Mouse (Mus musculus) forebrain, embryonic 11.5 days (tissue): Measurements from ENCODE around the gene Hist1h4f. TPM values are rescaled to one million over a fixed set of nuclear protein-coding genes. Genes with fewer than 3 reads are reported as not detected.
A peak's percentile ranks its signal among the peaks of the same experiment; 100 is the strongest.
"Not testable (repeated sequence)": the region's sequence is repeated elsewhere in the genome, so short reads cannot be mapped to it uniquely, and the experiment has no call there.

Source experiments
- ATAC-seq: fragments of 200-750 bp; cut with Nextera tagmentation; replicated peaks from 2 replicates; pipeline ENCODE4 v1.8.0; 2017; ENCODE audit warnings: moderate TSS enrichment; ENCODE audit not compliant: low FRiP score
- DNase-seq: peaks from one replicate; pipeline ENCODE4 v3.0.0-alpha.2; 2017; ENCODE audit warnings: low spot score
- H3K27ac ChIP-seq: fragments of 300-500 bp; sonication (generic); 2 replicates; pipeline ENCODE4 v1.5.1; 2014; ENCODE audit warnings: low read depth, low read length
- H3K27me3 ChIP-seq: fragments of 300-500 bp; sonication (generic); 2 replicates; pipeline ENCODE4 v1.6.1; 2014; ENCODE audit warnings: mild to moderate bottlenecking, low read length, mixed read lengths; ENCODE audit not compliant: control insufficient read depth, insufficient read depth
- H3K36me3 ChIP-seq: fragments of 300-500 bp; sonication (generic); 2 replicates; pipeline ENCODE4 v1.6.1; 2014; ENCODE audit warnings: mild to moderate bottlenecking, low read length, moderate library complexity, mixed read lengths; ENCODE audit not compliant: control insufficient read depth, insufficient read depth
- H3K4me1 ChIP-seq: fragments of 300-500 bp; sonication (generic); replicated peaks from 2 replicates; pipeline ENCODE4 v1.6.1; 2014; ENCODE audit warnings: low read length, mixed read lengths; ENCODE audit not compliant: control insufficient read depth, insufficient read depth
- H3K4me2 ChIP-seq: fragments of 300-500 bp; sonication (generic); 2 replicates; pipeline ENCODE4 v1.6.1; 2014; ENCODE audit warnings: low read depth, mild to moderate bottlenecking, low read length, moderate library complexity, mixed read lengths; ENCODE audit not compliant: severe bottlenecking
- H3K4me3 ChIP-seq: fragments of 300-500 bp; sonication (generic); 2 replicates; pipeline ENCODE4 v1.5.1; 2014; ENCODE audit warnings: low read depth, low read length
- H3K9ac ChIP-seq: fragments of 300-500 bp; sonication (generic); 2 replicates; pipeline ENCODE4 v1.6.1; 2014; ENCODE audit warnings: low read length
- H3K9me3 ChIP-seq: fragments of 300-500 bp; sonication (generic); 2 replicates; pipeline ENCODE4 v1.6.1; 2016; ENCODE audit warnings: low read length, mixed read lengths; ENCODE audit not compliant: control insufficient read depth
- WGBS: fragments of 180-500 bp; shearing (Covaris S2); extraction: QIAGEN DNeasy Blood & Tissue Kit; methylation state at CpG from one replicate; pipeline ENCODE4 v1.1.7; 2014; 5-methylcytosine and 5-hydroxymethylcytosine counted together
- polyA plus RNA-seq: library from polyadenylated mRNA; unstranded; fragments of >200 nt; fragmentation: Nextera tagmentation; extraction: Ambion mirVana; gene quantifications from 2 replicates; pipeline ENCODE4 v1.2.1, GENCODE M21; 2014

Hist1h4f gene
- polyA plus RNA-seq, 1 experiment from 2014 or later: 1.2 TPM

DNA sequence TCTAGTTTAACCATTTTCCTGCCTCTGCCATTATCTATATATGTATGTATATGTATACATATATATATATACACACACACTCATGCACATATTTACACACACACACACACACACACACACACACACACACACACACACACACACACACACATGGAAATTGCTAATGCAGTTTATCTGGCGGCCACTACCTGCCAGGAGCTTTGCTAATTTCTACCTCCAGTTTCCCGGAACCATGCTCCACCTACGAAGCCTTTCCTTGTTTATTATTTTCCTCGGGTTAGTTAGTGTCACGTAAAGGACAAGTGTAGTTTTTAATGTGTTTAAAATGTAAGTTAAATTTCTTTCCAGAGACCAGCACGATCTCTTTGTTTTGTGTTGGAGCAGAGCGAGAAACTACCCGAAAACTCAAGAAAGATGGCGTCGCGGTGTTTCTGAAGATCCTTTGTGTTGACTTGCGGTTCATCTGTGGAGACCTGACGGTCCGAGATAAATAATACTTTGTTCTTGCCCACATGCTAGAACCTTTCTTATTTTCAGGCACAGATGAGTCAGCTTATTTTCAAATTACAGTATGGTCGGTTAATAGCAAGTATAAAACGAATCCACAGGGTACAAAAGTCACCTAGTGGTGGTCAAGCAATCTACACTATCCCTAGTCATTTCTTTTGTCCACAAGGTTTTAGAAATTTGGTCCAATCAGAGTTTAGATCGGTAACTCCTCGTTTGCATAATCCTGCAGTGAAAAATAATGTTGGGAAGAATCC is 11.4 kb upstream of the Hist1h4f start:
- Histone ChIP-seq H3K27me3 (no peaks in the 10 kb centered on the region), H3K4me3 (peak overlapping the region; percentile 19), H3K27ac (peak overlapping the region; percentile 96), H3K4me1 (no peaks in the 10 kb centered on the region), H3K4me2 (peak overlapping the region; percentile 62), H3K36me3 (no peaks in the 10 kb centered on the region), H3K9ac (peak overlapping the region; percentile 70), H3K9me3 (no peaks in the 10 kb centered on the region)
- no peak for DNase-seq
- WGBS: 5% methylated on average over 18 of the region's 18 CpGs
- ATAC-seq: peak; percentile 56

- H3K4me3 ChIP-seq: peak within 1 kb of the TSS; percentile 19
- H3K36me3 ChIP-seq, H3K27me3 ChIP-seq, H3K9me3 ChIP-seq, H3K4me1 ChIP-seq: not testable (repeated sequence)
- under 1% methylated on average over 48 of the region's 67 CpGs for WGBS
- DNase-seq: peak; percentile 97
- H3K4me2 ChIP-seq: peak within 1 kb of the TSS; percentile 62
- peak; percentile 98 for ATAC-seq
- peak within 1 kb of the TSS; percentile 96 for H3K27ac ChIP-seq
- H3K9ac ChIP-seq: peak within 1 kb of the TSS; percentile 70
These were observed 10.6 kb upstream of the Hist1h4f start, which contains the start of gene Hist1h3e for GRCm38 (mm10) chr13:23561883-23562659. Gene Hist1h3e (minus strand): TSS chr13:23562369.

GRCm38 (mm10) chr13:23561531-23561882 is 10.1 kb upstream of the Hist1h4f start:
- not testable (repeated sequence) for H3K27me3 ChIP-seq, H3K36me3 ChIP-seq, H3K9me3 ChIP-seq, DNase-seq, ATAC-seq, H3K4me1 ChIP-seq
- peak overlapping the region; percentile 96 for H3K27ac ChIP-seq
- H3K4me3 ChIP-seq: peak overlapping the region; percentile 19
- peak overlapping the region; percentile 36 for H3K4me2 ChIP-seq
- peak overlapping the region; percentile 43; the same call in 1 of the 2 replicates for H3K9ac ChIP-seq
- WGBS: 0% methylated on average over 2 of the region's 5 CpGs

DNA sequence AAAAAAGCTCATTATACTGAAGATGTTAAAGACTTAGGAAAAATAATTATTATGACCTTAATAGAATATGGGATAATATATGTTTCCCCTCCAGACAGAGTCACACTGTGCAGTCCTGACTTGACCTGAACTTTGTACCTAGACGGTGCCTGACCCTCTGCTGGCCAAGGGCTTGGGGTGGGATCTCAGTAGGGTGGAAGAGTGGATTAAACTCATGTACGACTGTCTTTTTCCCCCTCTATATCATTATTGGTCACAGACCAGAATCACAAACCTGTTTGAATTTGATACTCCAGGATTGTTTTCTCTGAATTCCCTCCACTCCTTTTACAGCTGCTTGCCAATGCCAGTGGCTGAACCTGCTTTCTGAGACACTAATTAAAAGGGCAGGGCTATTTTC is 9.3 kb upstream of the Hist1h4f start:
- not testable (repeated sequence) for H3K4me3 ChIP-seq, H3K4me1 ChIP-seq, ATAC-seq, H3K36me3 ChIP-seq, H3K9me3 ChIP-seq, H3K27me3 ChIP-seq
- Histone ChIP-seq H3K27ac (peak overlapping the region; percentile 41), H3K4me2 (peak overlapping the region; percentile 27; the same call in 1 of the 2 replicates), H3K9ac (0 out of 2 replicates have a peak overlapping the region, but pooled peaks have one; percentile 12)
- peak; percentile 57 for DNase-seq
- WGBS: 29% methylated on average over 2 of the region's 2 CpGs

- peak overlapping the region; percentile 33 for H3K27ac ChIP-seq
- ATAC-seq (no peak), DNase-seq (no peak)
- peak overlapping the region; percentile 29; the same call in 1 of the 2 replicates for H3K9ac ChIP-seq
- no peaks in the 10 kb centered on the region for H3K36me3 ChIP-seq
- H3K27me3 ChIP-seq: no peaks in the 10 kb centered on the region
- no peak overlapping the region for H3K4me3 ChIP-seq
- no peak overlapping the region for H3K4me2 ChIP-seq
- no peaks in the 10 kb centered on the region for H3K9me3 ChIP-seq
- peaks cover 2% of the 10 kb centered on the region; the same call in 1 of the 2 replicates for H3K4me1 ChIP-seq
- 69% methylated on average over 3 of the region's 3 CpGs for WGBS
These were observed 5.5 kb upstream of the Hist1h4f start for GRCm38 (mm10) chr13:23556906-23557305.

DNA sequence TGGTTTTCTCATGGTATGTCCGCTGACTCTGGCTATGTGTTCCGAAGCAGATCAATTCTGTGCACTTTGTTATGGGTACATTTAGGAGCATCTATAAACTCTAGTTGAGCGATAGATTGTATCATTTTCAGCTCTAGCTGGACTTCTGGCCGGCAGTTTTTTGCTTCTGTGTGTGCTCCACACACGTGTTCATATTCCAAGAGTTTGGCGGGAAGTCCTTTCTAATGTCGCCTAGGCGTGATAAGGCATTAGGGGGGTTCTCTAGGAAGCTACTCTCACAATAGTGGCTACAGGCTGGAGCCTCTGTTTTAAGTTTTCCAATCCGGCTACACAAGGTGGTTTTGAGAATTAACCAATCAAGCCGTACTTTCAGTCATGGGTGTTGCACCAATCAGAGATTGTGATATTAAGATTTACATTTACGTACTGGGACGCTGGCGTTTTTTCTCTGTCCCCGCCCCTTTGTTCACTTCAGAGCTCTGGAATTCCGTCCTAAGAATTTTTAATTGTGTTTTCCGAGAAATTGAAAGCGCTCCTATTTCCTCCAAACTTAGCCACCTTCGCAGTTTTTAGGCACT is 4.5 kb upstream of the Hist1h4f start:
- Histone ChIP-seq H3K9ac (peak overlapping the region; percentile 94), H3K4me3 (peak overlapping the region; percentile 59), H3K4me1 (peaks cover 2% of the 10 kb centered on the region; the same call in 1 of the 2 replicates), H3K27ac (peak overlapping the region; percentile 100), H3K36me3 (no peaks in the 10 kb centered on the region), H3K27me3 (no peaks in the 10 kb centered on the region), H3K9me3 (no peaks in the 10 kb centered on the region), H3K4me2 (peak overlapping the region; percentile 90)
- peak; percentile 68 for ATAC-seq
- under 1% methylated on average over 18 of the region's 18 CpGs for WGBS
- peak; percentile 82 for DNase-seq

DNA sequence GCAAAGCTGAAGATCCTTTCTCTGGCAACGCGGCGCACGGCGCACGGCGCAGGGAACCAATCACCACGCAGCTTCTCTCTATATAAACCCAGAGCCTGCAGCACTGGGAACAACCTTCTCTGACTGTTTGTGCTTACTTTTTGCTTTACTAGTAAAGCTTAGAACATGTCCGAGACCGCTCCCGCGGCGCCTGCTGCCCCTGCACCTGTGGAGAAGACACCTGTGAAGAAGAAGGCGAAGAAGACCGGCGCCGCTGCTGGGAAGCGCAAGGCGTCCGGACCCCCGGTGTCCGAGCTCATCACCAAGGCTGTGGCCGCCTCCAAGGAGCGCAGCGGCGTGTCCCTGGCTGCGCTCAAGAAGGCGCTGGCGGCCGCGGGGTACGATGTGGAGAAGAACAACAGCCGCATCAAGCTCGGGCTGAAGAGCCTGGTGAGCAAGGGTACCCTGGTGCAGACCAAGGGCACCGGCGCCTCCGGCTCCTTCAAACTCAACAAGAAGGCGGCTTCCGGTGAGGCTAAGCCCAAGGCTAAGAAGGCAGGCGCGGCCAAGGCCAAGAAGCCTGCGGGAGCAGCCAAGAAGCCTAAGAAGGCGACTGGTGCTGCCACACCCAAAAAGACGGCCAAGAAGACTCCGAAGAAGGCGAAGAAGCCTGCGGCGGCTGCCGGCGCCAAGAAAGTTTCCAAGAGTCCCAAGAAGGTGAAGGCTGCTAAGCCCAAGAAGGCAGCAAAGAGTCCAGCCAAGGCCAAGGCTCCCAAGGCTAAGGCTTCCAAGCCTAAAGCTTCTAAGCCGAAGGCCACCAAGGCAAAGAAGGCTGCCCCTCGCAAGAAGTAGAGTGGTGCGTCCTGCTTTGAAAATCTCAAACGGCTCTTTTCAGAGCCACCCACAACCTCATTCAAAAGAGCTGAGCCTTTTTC is 3.7 kb upstream of the Hist1h4f start:
- ATAC-seq: peak; percentile 89
- Histone ChIP-seq H3K4me1 (peaks cover 2% of the 10 kb centered on the region; the same call in 1 of the 2 replicates), H3K9ac (peak overlapping the region; percentile 94), H3K36me3 (no peaks in the 10 kb centered on the region), H3K4me2 (peak overlapping the region; percentile 90), H3K4me3 (peak overlapping the region; percentile 59), H3K27me3 (no peaks in the 10 kb centered on the region), H3K27ac (peak overlapping the region; percentile 100), H3K9me3 (no peaks in the 10 kb centered on the region)
- peak; percentile 93 for DNase-seq
- under 1% methylated on average over 49 of the region's 54 CpGs for WGBS
